Mouse (Mus musculus): ENCODE measurements around the gene Tshz2.
"Not testable (repeated sequence)": the region's sequence is repeated elsewhere in the genome, so short reads cannot be mapped to it uniquely, and the experiment has no call there.

Gene Tshz2

DNA sequence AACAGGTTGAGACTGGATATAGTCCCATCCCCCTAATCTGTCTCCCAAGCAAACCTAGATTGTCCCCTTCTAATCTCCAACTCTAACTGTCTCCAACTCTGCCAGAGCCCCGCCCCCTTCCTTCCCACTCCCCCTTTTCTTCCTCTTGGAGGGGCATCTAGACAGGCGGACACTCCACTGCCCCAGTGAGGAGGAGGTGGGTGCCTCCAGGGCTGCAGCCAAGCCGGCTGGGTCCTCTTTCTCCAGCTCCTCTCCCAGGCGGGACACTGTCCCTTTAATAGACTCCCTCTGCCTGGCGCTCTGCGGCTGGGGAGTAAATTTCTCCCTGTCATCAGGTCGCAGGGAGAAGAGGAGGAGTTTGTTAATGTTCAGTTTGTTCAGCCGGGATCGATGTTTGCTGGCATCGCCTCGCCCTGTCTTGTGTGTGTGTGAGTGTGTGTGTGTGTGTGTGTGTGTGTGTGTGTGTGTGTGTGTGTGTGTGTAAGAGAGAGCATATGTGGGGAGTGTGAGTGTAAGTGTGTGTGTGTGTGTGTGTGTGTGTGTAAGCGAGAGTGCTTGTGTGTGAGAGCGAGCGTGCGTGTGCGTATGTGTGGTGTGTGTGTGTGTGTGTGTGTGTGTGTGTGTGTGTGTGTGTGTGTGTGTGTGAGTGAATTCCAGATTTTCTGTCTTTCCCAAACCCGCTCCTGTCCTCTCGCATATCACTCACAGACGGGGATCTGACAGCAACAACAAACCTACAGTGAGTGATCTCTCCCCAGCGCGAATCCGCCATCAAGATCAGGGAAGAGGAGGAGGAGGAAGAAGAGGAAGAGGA is at the start of gene Tshz2:
Tshz2 (plus strand) TSS at position 676 of the 814 bp plus-strand sequence.
- DNase-seq: peak; percentile 58 to 66

DNA sequence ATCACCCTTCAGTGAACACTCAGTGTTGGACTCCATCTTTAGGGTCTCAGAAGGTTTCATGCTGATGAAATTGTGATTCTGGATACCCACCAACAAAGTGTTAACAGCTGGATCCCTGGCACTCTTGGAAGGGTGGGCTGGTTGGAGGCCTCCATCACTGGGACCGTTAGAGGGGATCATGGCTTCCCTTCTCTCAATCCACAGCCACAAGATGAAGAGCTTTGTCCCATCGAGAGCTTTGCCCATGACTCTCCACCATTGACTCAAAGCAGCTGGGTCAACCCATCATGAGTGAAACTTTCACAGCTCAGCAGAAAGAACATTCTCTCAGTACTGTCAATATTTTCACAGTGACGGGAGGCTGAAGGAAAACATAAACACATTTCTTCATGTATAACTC is 49.3 kb upstream of the Tshz2 start:
- DNase-seq: no peak

DNA sequence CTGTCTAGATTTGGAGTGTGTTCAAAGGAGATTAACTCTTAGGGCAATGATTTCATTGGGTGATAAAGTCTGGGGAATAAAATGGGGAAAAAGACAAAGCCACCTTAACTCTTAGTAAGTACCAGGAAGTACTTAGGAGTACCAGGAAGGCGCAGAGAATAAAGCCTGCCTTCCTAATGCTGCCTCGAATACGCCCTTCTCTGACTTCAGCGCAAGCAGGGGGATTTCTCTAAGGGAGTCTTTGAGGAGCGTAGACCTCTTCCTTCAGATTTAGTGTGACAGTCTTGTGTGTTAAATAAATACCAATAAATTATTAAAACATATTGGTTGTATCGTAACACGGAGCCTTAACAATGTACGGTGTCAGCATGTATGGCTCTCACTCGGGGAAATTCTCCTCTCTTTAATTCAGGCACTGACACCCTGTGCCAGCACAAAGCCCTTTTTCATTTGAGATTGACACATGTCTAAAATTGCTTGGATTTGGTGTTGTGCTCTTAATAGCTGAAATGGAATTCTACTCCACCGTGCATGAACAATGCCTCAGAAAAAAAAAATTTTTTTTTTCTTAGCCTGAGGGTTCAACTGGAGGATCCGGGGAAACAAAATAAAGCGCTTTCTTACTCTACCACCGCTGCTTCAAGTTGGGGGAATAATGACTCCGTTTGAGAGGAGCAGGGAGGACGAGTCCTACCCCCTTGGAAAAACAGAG is 47.9 kb upstream of the Tshz2 start:
- no peak for DNase-seq

DNA sequence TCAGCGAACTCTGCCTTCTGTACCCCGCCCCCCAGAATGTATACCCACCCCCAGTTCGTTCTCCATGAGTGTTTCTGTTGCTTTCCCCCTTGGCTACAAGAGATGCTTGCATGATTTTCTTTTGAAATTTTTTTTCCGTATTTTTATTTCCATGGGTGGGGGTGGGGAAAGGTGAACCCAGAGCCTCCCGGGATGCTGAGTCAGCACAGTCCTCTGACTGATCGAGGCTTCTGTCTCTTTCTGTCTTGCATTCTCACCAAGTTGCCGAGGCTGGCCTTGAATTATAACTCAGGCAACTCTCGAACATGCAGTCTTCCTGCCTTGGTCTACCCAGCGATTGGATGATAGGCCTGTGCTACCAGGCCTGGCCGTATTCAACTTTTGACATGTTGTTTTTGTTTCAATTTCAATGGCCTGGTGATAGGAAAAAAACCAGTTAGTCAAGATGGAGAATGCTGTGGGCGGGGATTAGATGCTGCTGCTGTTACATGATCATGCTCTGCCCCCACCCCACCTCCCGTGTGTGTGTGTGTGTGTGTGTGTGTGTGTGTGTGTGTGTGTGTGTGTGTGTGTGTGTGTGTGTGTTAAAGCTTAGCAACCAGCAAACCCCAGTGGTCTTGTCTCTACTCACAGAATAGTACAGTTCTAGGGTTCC is 47.1 kb upstream of the Tshz2 start:
- peak in 1 of 2 experiments; percentile 7 for DNase-seq

DNA sequence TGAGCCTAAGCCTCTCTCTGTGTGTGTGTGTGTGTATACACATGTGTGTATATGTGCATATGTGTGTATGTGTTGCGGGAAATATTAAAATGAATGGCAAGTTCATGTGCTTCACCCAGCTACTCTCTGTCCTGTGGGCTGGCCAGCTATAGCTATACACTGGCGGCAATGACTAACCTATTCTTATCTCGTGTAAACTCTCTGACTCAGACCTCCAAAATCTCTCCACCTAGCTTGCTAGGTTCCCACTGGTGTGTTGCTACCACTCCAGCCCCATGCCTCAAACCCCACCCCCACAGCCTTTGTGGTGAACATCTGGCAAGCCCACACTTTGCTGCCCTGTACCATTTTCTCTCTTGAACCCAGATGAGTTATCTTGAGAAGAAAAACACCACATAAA is 46.1 kb upstream of the Tshz2 start:
- no peak for DNase-seq

DNA sequence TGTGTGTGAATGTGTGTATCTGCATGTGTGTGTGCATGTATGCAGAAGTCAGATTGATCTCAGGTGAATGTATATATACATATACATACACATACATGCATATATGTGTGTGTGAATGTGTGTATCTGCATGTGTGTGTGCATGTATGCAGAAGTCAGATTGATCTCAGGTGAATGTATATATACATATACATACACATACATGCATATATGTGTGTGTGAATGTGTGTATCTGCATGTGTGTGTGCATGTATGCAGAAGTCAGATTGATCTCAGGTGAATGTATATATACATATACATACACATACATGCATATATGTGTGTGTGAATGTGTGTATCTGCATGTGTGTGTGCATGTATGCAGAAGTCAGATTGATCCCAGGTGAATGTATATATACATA is 45.2 kb upstream of the Tshz2 start, which contains the start of gene Gm11011:
Gm11011 (minus strand) TSS at position 101 of the 400 bp plus-strand sequence.
- DNase-seq: not testable (repeated sequence)

DNA sequence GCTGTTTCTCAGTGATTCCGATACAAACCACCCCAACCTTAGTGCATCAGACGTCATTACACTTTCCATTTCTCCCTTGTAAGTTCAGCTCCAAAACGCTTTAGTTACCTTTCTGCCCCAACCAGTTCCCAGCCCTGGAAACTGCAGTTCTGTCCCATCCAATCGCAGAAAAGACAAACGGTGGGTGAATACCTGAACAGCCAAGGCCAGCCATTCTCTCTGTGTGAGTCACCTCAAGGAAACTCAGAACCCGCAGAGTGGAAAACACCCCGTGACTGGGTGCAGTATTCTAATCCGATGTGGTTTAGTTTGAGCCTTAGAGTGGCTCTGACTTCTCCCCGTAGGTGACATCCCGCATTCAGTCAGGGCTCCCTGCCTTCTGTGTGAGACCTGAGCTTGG is 43.1 kb upstream of the Tshz2 start:
- DNase-seq: no peak

DNA sequence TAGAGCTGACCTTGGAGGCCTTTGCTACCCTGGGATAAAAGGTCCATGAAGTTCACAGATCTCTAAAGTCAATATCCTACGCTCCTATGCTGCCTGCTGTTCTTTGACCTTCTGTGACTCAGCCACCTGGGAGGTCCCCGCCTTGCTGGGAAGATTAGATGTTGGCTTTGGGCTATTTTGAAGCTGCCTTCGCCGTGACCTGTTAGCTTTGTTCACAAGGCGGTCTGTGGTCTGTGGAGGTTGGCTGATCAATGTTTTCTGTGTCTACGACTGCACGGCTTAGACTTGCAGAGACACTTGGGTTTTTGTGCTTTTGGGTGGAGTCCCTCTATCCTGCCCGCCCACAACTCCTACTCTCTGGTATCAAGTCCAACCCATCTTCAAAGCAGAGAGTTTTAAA is 42.4 kb upstream of the Tshz2 start:
- no peak for DNase-seq

DNA sequence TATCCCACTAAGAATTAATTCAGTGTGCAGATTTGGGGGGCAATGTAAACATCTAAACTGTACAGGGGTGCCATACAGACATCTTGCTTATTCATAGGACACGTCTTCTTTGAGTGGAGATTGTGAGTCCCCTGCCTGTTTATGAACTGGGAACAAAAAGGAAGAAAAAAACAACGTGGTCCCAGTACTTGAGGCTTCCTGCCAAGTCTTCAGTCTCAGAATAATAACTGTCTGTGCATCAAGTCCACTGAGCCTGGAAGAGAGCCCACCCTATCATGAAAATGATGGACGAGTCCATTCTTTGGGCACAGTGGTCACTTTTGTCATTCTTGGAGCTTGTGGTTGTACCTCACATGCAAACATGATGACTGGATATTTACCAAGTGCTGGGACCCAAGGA is 39.1 kb upstream of the Tshz2 start:
- no peak for DNase-seq

DNA sequence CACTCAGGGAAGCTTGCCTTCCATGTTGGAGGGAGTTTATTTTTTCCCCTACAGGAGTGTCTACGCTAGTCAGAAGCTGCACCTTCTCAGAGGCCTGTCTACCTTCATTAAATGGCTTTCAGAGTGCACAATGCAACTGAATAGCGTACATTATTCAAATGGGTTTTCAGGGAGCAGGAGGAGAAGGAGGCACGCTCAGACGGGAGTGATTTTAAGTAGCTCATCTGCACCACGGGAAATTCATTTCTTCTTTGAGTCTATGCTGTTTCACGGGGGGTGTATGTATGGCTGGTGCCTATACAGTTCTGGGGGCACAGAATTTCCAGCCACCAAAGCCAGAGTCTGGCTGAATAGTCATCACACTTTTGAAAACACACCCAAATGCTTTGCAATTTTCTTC is 35.5 kb upstream of the Tshz2 start:
- DNase-seq: no peak

DNA sequence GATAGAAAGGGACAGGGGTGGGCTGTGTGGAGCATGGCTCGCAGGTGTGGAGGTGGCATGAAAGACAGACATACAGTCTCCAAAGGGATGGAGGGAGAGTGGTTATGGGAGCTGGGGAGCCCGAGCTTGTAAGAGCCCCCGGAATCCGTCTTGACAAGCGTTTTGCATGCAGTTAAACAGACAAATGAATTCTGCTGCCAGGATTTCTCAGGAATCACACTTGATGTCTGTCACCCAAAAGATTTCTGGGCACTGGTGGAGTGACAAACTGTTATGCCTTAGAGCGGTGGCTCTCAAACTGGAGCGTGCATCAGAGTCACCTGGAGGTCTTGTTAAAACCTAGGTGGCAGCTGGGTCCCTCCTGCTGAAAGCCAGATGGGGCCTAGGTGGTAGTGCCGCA is 34.8 kb upstream of the Tshz2 start:
- no peak for DNase-seq

DNA sequence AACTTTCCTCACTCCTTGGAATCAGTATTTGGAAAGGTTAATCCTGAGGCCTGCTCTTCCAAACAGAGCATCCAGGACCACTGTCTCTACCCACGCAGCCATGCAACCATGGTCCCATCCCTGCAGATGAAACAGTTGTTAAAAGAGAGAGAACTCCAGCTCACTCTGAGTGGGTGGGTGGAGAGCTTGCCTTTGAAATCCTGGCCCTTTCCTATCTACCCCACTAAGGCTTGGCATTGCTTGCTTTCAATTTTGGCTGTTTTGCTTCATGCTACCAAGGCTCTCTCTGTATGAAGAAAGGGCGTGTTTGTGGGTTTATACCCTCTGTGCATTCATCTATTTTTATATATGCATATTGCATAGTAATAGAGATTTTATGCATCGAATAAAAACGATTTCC is 33.2 kb upstream of the Tshz2 start:
- no peak for DNase-seq

DNA sequence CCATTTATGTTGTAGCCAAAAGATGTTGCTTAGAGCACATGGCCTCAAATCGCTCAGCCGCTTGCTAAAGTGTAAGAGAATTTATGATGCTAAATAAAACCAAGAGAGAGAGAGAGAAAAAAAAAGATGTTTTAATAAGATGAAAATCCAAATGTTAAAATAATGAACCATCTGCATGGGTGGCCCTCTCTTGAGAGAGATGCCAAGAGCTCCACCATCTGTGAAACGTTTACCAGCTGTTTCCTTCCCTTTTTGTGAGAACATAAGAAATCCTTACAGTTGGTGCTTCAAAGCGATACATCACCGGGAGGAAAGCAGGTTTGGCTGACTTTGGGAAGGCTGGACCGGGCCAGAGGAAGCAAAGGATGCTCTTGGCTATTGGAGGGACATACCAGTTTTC is 32.6 kb upstream of the Tshz2 start:
- DNase-seq: no peak

DNA sequence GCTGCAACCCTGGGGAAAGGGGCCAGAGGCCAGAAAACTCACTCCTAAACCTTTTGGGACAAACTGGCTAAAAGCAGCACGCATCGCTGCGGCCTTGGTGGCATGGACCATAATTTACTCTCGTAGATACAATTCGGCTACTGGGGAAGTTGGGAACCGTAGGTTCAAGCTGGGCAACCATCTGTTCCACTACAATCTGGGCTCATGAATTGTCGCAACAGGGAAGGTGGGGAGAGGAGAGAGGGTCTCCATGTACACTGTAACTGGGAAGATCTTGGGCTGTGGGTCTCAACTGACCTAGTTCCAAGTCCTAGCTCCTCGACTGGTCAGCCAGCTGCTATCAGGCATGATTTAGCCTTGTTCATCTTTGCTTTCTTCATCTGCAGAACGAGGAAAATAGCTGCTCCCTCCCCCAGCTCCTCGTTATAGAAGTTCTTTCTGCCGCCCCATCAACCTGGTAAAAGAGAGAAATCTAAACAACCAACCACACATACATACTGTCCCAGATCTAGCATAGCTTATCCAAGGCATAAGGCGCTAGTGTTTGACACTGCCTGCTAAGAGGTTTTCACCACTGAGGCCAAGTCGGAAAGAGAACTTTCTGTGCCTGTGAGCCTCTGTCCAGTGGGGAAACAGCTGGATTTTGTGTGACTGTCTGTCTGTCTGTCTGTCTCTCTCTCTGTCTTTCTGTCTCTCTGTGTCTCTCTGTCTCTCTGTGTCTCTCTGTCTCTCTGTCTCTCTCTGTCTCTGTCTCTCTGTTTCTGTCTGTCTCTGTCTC is 25.7 kb upstream of the Tshz2 start:
- DNase-seq: no peak

DNA sequence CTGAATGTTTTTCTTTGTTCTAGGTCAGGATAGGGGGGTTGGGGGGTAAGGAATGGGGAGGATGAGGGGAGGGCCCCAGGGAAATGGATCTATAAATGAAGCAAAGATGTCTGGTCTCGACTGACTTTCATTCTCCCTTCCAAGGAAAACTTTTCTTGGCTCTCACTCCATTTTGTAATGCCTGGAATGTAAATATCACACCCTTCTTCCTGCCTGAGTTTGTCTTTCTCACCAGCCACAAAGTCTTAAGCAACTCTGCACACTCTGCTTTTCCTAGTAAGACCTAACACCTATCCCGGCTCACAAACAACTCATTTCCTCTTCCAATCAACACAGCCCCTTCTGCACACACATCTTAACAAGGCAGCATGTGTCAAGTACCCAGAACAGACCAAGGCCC is 25.0 kb upstream of the Tshz2 start:
- DNase-seq: no peak

DNA sequence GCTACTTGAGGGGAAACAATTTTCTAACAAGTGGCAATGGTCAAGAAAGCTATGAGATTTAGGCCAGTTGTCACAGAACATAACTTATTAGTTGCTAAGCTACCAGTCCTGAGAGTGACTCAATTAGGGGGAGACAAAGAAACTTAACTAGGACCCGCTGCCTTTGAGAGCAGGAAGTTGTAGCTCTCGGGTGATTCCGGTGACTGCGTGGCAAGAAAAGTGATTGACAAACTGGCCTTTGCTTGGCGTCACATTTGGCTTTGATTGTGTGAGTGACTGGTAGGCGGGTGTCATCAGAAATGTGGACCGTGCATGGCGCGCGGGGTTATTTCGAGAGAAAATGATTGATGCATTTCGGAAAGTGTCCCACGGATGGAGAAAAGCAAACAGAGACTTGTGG is 22.9 kb upstream of the Tshz2 start:
- no peak for DNase-seq

DNA sequence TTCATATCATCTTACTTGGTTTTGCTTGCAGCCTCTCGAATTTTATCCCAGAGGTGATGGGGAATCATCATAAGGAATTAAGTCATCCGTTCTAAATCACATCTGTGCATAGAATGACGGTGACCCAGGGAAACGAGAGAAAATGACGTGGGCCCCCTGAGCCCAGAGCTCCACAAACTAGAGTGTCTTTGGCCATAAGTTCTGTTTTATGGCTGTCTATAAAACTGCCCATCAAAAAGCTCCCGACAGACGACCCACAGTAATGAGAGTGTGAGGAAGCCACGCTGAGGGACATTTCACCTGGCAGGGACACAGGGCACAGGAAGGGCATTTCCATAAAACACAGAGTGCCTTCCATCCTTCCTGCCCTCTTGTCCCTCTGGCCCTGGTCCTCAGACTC is 21.9 kb upstream of the Tshz2 start:
- no peak for DNase-seq

DNA sequence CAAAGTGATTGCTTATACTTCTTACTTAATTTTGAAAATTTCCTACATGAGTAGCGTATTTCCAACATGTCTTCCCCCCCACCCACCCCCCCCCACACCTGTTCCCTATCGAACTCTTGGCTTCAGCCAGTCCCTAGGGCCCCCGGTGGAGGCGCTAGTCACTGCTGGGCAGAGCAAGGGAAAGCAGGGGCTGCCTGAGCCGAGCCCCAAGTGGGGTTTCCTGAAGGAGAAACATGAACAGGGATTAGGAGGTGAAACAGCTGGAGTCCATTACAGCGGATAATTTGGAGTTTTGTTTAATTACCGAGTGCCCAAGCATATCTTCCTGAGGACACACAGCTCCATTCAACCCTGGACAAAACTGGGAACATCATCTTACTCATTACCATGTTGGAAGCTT is 21.3 kb upstream of the Tshz2 start:
- DNase-seq: no peak

DNA sequence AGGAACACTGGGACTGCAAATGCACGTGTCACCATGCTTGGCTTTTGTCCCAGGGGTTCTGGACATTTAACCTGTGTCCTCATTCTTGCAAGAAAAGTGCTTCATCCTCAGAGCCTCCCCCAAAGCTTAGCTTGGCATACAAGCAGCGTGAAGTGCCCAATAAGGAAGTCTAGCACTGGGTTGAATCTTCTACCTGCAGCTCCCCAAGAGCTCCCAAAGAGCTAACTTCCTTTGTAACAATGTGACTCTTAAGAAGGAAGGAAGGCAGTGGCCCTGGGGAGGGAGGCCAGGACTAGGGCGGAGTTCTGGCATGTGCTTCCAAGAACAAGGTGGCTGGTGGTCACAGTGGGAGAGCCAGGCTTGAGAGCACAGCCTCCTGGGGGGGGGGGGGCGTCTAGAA is 18.1 kb upstream of the Tshz2 start:
- no peak for DNase-seq

DNA sequence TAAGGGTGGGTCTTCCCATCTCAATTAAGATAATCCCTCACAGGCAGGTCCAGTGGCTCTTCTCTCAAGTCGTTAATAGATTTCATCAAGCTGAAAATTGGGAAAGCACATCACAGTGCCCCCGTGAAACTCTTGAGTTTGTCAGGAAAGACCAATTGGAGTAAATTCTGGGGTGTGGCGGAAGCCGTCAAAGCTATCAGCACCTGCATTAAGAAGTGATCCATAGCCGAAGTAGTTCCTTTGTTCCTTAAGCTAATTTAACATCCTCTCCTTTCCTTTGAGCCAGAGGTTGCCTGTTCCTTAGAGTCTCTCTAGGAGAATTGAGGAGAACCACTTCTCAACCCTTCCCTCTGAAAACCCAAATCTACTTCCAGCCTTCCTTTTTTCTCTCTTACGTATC is 16.8 kb upstream of the Tshz2 start:
- no peak for DNase-seq

DNA sequence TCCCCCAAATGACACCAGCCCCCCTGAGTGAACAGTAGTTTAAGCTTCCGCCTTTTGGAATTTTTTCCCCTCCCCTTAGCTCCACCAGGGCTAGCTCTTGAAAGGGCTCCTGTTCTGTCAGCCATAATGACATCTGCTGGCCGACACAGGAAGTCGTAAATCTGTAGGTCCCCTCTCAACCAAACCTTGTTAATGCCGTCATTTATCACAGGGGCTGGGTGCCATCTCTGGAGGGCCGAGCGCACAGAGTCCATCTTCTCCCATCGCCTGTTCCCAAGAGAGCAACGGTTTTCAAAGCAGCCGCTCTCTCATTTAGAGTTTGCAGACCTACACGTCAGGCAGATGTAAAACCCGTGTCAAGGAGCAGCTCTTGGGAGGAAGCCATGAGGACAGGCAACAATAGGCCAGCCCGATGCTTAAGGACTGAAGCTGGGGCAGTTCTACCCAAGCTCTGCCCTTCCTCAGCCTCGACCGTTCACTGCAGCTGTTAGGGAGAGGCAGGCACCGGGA is 11.6 kb upstream of the Tshz2 start:
- peak; percentile 53 to 56 for DNase-seq

DNA sequence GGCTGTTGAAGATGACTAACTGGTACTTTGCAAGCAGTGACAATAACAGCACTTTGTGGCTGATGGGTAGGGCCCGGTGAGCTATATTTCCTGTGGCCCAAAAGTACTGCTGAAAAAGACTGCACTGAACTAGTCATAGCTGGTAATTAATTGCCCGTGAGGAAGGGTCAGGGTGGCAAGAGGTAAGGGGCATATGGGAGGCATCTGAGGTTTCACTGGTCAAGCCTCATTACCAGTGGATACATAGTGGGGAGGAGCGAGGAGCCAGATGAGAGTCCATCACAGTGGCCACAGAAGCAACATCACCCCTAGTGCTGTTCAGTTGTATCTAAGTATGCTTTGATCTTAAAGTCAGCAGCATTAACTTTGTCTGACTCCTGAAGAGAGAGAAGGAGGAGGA is 2.7 kb upstream of the Tshz2 start:
- no peak for DNase-seq
